Mouse (Mus musculus): ENCODE results near the gene Dstyk.

DNA sequence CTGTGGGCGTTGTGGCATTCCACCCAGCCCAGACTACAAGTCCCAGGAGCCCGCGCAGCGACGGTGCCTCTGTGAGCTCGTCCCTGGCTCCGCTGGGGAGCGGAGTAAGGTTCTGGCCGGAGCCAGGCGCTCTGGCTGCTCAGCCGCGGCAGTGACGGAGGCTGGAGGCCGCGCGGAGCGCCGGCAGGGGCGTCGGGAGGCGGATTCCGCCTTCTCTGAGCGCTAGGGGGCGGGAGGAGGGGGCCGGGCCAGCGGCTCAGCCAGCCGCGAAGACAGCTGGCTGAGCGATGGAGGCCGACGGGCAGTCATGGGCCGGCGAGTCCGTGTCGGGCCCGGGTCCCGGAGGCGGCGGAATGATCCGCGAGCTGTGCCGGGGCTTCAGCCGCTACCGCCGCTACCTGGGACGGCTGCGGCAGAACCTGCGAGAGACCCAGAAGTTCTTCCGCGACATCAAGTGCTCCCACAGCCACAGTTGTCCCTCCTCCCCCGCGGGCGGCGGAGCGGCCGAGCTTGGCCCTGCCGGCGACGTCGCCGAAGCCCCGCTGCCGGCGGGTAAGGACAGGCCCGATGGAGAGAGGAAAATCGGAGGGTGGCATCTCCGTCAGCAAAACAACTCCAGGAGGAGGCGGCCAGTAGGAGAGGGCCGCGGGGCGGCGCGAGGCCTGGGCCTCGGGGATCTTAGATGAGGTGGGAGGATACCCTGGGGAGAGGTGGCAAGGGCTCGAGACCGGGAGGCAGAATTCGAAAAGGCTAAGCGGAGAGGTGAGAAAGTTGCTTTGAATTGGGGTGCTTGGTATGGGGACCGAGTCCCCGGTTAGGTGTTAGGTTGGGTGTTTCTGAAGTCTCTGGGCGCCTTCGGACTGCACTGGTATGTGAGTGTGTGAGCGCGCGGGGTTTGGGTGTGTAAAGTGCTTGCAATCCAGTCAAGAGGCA lies at the start of gene Dstyk:
- TF ChIP-seq CTCF (IDR thresholded peaks at IDR 0.05) (peak; percentile 80), EP300 (IDR thresholded peaks at IDR 0.05) (no peak)
